Mouse (Mus musculus): ENCODE results near the gene Esp23. TPM values are rescaled to one million over a fixed set of nuclear protein-coding genes. Genes with fewer than 3 reads are reported as not detected.
"Not testable (repeated sequence)": the region's sequence is repeated elsewhere in the genome, so short reads cannot be mapped to it uniquely, and the experiment has no call there.

The Esp23 gene
- total RNA-seq (2017), result not detected in 2 replicates

DNA sequence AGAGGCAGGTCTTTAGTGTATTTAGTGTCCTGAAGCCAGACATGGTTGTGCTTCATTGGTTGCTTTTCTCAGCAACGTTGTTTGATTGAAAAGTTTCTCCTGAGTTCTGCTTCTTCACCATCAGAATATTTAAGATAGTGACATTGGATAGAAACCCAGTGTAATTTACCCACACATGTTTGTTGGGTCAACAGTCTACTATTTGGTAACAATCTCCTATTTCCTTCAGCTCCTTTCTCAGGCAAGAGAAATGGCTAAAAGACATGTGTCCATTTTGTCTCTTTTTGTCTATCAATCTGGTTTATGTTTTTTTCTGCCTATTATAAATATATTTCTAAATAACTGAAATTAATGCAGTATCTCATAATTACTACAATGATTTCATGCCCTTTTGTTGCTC is at the start of gene Esp23:
Esp23 (minus strand) TSS at position 101 of the 400 bp plus-strand sequence.
- ATAC-seq (replicated peaks in 1 of 2; ENCODE audit: insufficient read depth in 1 of 2, low FRiP score in 2 of 2, low TSS enrichment in 1 of 2, low read depth in 1 of 2, poor library complexity in 2 of 2, severe bottlenecking in 2 of 2), result no peak

DNA sequence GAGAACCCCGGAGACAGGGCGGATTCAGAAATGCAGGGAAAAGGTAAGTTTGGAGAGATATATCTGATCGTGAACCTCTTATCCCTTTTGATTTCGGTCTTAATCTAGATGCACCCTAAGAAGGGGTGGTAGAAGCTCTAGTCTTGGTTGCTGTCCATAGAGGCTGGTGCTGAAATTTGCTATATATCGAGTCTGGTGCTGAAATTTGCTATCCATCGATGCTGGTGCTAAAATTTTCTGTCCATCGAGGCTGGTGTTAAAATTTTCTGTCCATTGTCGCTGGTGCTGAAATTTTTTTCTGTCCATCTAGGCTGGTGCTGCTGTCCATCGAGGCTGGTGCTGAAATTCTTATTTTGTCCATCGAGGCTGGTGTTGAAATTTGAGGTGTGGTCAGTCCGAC is 30.3 kb upstream of the Esp23 start:
- not testable (repeated sequence) for ATAC-seq (replicated peaks in 1 of 2; ENCODE audit: insufficient read depth in 1 of 2, low FRiP score in 2 of 2, low TSS enrichment in 1 of 2, low read depth in 1 of 2, poor library complexity in 2 of 2, severe bottlenecking in 2 of 2)

DNA sequence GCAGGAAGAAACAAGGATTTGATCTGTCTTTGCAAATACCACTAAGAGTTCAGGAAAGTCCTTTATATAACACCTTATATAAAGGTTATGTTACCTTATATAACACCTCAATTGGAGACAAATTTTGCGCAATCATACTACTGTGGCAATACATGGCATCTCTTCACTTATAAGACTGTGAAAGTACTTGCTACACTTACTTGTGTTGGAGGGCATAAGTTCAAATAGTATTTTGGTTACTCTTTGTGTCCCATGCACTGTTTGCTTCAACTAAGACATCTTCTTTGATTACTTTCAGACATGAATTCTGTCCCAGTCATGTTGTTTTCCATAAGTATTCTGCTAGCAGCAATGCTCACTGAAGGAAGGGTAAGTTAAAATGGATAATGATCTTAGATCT is 18.2 kb upstream of the Esp23 start, which contains the start of gene Esp22:
Esp22 (plus strand) TSS at position 301 of the 400 bp plus-strand sequence.
- ATAC-seq (replicated peaks in 1 of 2; ENCODE audit: insufficient read depth in 1 of 2, low FRiP score in 2 of 2, low TSS enrichment in 1 of 2, low read depth in 1 of 2, poor library complexity in 2 of 2, severe bottlenecking in 2 of 2), result no peak

DNA sequence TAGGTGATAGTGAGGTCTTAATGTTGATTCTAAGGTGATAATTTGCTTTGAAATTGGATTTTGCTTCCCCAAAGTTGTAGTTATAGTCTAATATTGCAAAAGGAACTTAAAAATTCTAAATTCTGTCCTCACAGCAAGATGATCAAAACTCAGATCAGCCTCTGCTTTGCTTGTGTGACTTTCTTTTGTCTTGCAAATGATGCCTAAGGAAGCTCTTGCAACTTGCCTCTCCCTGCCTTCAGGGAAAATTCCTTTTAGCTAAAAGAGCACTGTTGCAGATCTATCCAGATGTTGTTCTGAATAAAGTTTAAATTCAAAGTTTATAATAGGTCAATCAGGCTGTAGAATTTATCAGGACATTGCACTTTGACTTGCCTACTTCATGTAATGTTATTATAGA is 13.2 kb downstream of the Esp23 start:
- no peak for ATAC-seq (replicated peaks in 1 of 2; ENCODE audit: insufficient read depth in 1 of 2, low FRiP score in 2 of 2, low TSS enrichment in 1 of 2, low read depth in 1 of 2, poor library complexity in 2 of 2, severe bottlenecking in 2 of 2)

DNA sequence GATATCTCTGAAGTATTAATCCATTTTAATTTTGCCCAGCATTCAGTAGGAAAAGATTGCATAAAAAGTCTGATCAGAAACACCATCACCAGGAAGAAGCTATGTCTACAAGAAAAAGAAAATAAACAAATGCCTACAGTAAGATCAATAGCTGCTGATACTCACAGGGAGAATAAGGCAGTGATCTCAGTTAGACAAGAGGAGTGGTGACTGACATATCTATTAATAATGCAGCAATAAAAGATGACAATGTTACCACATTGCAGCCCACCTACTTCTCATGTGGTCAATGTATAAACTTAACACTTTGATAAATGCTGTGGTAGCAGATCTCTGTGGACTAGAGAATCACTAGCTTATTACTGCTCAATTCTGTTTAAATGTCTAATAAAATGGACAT is 33.6 kb downstream of the Esp23 start, which contains the start of gene Gm21903:
Gm21903 (minus strand) TSS at position 101 of the 400 bp plus-strand sequence.
- ATAC-seq (replicated peaks in 1 of 2; ENCODE audit: insufficient read depth in 1 of 2, low FRiP score in 2 of 2, low TSS enrichment in 1 of 2, low read depth in 1 of 2, poor library complexity in 2 of 2, severe bottlenecking in 2 of 2), result no peak

DNA sequence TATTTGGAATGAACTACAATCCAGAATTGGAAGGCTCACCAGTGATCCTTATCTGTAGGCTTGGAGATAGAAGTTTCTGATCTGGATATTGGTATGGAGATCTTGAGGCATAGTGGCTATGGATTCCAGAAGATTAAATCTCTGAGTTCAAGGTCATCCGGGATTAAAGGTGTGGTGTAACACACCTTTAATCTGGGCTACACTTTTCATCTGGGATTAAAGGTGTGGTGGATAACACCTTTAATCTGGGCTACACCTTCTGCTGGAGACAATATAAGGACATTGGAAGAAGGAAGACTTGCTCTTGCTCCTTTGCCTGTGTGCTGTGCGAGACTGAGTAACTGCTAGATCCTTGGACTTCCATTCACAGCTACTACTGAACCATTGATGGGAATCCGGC is 40.4 kb downstream of the Esp23 start, which contains the start of gene Esp24:
Esp24 (plus strand) TSS at position 301 of the 400 bp plus-strand sequence.
- not testable (repeated sequence) for ATAC-seq (replicated peaks in 1 of 2; ENCODE audit: insufficient read depth in 1 of 2, low FRiP score in 2 of 2, low TSS enrichment in 1 of 2, low read depth in 1 of 2, poor library complexity in 2 of 2, severe bottlenecking in 2 of 2)

Other genes with a start within 250 kb of the Esp23 start
- not detected in 2 replicates for gene Esp24, start 40.3 kb downstream of the Esp23 start, total RNA-seq (2017)
- gene Gm21903, start 33.7 kb downstream of the Esp23 start, total RNA-seq (2017), result not detected in 2 replicates
- gene Esp22, start 18.3 kb upstream of the Esp23 start, total RNA-seq (2017), result not detected in 2 replicates

Data from hematopoietic stem cell, adult 5-6 weeks (primary cell).